Mouse (Mus musculus) heart, adult 18-20 months (tissue): ENCODE measurements around the gene Galnt17. TPM values are rescaled to one million over a fixed set of nuclear protein-coding genes. Genes with fewer than 3 reads are reported as not detected.

Source experiments
- DNase-seq, 2 experiments: peaks; one replicate each; pipeline ENCODE4 v3.0.0; 2021 to 2022; ENCODE audit warnings: mixed read lengths in 1 of 2
- total RNA-seq, 2 experiments: library from RNA; stranded (reverse); gene quantifications; 2 replicates each; pipeline ENCODE4 v1.2.3; 2021

The Galnt17 gene
- total RNA-seq, 2 experiments from 2014 or later, result 3.2 to 4.0 TPM

DNA sequence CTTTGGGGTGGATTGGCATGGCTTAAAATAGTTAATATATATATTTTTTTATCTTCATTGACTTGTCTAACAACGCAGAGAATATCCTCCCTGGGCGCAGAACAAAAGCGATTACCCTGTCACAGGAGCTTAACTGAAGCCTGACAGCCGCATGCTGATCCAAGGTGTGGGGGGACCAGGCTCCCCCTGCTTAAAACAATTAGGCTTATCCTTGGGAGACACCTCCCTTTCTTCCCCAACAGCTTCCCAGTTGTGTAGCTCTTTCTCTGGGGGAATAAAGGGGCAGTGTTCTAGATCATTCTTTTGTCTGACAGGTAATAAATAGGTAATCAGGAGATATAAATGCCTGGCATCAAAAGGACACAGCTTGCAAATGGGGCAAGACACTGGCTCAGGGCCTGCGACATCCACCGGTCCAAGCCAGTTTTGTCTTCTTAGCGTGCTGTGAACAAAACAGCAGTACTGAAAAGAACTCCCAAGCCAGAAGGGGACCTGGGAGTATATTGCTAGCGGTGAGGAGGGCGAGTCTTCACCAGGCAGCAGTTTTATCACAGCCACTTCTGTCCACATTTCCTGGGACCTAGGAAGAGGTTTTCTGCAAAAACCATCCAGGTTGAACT, 288.8 kb downstream of the Galnt17 start:
- no peak for DNase-seq

- no peak for DNase-seq
Observed at GRCm38 (mm10) chr5:131016066-131016465, 292.2 kb downstream of the Galnt17 start.

- no peak for DNase-seq
Observed at GRCm38 (mm10) chr5:131015341-131015740, 293.0 kb downstream of the Galnt17 start.

DNA sequence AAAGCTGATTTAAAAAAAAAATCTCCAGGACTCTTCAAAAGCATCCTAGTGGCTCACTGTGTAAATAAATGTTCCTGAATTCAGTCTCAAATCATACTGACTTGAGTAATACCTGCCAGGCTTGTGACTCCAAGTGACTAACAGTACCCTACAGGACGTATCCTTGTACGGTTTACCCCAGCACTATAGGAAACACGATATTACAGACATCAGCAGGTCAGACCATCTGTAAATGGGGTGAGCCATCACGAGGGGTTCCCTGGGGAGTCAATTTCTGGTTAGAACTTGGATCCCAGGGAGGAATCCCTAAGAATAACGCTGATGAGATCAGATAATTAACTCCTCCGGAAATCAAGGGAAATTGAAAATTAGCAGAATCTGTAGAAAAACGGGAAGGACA, 294.5 kb downstream of the Galnt17 start:
- DNase-seq, result no peak

DNA sequence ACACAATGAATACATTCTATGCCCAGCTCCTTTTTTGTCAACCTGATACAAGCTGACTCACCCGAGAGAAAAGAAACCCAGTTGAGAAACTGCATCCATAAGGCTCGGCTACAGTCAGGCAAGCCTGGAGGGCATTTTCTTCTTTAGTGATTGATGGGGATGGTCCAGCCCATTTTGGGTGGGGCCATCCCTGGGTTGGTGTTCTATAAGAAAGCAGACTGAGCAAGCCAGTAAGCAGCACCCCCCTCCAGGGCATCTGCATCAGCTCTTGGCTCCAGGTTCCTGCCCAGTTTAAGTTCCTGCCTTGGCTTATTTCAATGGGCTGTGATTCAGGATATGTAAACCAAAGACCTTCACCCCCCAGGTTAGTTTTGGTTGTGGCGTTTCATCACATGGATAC, 295.2 kb downstream of the Galnt17 start:
- no peak for DNase-seq

- peak in 1 of 2 experiments; percentile 13 for DNase-seq
Observed at GRCm38 (mm10) chr5:131009510-131009909, 298.8 kb downstream of the Galnt17 start.

- DNase-seq, result peak; percentile 37 to 54
Observed at GRCm38 (mm10) chr5:131008507-131008906, 299.8 kb downstream of the Galnt17 start.

DNA sequence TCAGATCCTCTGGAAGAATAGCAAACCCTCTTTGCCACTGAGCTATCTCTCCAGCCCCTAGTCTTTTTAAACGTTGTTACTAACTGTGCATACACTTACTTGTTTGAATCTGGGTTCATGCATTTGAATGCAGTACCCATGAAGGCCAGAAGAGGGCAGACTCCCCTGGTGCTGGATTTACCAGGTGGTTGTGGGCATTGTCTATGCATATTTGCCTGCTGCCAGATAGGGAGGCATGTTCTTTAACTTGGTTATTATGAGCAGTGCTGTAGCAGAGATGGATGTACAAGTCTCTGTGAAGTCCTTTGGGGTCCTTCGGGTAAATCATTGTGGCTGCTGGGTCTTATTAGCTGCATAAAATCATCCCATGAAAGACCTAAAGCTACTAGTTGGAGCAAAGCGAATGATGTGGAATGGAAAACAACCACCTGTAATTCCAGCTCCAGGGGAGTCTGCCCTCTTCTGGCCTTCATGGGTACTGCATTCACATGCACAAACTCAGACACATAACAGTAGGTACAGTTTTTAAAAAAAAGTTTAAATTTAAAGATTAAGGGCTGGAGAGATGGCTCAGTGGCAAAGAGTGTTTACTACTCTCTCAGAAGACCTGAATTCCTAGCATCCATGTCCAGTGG, 300.3 kb downstream of the Galnt17 start:
- peak in 1 of 2 experiments; percentile 45 for DNase-seq

DNA sequence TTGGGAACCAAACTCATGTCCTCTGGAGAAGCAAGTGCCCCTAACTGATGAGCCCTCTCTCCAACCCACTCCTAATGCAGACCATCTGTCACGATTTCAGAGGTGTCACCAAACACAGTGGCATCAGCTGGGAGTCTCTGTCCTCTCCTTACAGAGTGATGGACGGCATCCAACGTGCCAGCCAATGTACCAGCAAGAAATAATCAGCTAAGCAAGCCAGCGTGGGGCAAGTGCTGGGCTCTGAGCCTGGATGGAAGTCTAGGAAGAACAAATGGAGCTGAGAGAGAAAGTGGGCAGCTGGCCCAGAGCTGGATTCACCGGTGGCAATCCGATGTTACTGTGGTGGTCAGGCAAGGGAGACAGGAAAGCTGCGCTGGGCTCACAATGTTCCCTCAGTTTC, 301.1 kb downstream of the Galnt17 start:
- DNase-seq, result peak; percentile 51 to 78

GRCm38 (mm10) chr5:131006524-131006923, 301.8 kb downstream of the Galnt17 start:
- DNase-seq, result no peak

DNA sequence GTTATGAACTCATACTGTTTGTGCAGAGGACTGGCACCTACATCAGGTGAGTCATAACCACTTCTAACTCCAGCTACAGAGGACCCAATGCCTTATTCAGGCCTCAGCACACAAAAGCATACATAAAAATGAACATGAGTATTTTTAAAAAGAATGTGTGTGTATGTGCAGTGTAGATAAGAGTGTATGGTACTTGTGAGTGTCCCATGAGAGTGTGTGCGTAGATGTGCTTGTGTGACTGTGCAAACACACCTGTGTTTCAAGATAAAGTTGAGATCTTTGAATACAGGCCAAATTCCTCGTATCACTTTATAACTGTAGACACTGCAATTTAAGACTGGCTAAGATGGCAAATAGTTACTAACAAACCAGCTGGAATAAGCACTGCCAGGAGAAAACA, 307.7 kb downstream of the Galnt17 start:
- DNase-seq, result no peak

DNA sequence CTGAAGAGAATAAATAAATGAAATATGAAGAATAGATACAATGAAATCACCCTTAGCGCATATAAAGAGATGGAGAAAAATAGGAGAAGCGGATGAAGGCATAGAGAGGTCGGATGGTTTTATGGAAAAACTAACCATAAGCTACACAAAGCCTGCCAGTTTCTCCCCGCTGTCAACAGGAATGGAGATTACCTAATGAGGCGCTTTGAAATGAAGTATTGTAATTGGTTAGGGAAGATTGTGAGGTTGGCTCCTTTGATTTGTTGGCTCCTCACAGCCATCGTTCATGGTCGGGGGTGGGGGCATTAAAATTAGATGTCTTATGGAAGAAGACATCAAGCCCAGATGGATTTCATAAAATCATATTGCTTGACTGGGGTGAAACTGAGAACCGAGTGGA, 329.0 kb downstream of the Galnt17 start:
- no peak for DNase-seq

DNA sequence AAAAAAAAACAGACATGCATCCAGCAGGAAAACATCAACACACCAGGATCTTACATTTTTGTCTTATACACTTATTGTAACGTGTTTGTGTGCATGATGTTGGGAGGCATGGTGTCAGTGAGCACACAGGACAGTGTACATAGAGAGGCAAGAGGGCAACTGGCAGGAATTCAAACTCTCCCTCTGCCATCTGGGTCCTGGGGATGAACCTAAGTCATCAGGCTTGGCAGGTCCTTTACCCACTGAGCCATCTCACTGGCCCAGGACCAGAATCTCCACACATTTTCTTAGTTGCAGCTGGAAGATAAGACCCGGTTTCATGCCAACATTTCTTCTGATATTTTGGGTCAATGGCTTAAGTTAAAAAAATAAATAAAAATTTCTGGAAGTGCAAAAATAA, 329.4 kb downstream of the Galnt17 start:
- peak; percentile 0 to 3 for DNase-seq

- no peak for DNase-seq
Observed at GRCm38 (mm10) chr5:130977999-130978398, 330.3 kb downstream of the Galnt17 start.

DNA sequence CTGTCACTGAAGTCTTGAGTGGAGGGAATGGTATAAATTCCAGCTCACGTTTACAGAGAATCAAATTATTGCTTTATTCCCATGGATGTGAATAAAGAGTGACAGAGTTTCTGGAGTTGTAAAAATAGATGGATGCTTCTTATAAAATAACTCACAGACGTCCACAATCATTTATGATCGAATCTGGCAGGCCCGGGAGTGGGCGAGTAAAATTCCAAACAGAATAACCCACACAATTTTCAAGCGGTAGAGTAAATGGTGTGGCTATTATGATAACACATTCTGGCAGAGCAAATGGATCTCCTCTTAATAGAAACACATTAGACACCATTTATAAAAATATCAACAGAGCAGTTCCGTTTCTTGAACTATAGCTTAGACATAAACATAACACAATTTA, 355.9 kb downstream of the Galnt17 start:
- no peak for DNase-seq

DNA sequence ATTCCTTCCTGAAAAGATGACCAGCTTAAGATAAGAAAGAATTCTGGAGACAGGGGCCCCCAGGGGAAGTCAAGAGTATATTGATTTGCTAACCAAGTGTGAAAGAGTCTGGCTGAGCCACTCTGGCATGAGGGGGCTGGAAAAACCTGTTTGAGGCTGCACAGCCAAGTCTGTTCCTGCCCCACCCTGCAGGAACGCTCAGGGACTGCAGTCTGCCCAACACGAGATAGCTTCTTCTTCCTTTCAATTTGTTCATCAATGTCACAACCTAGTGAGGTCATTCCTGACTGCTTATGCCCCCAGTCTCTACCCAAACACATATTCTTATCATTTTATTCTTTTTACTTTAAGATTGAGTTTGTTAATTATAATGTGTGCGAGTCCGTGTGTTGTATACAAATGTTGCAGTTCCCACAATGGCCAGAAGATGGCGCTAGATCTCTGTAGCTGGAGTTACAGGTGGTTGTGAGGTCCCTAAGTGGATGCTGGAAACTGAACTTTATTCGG, 357.4 kb downstream of the Galnt17 start:
- DNase-seq, result peak in 1 of 2 experiments; percentile 14

- DNase-seq, result no peak
Observed at GRCm38 (mm10) chr5:130950421-130950820, 357.9 kb downstream of the Galnt17 start.

DNA sequence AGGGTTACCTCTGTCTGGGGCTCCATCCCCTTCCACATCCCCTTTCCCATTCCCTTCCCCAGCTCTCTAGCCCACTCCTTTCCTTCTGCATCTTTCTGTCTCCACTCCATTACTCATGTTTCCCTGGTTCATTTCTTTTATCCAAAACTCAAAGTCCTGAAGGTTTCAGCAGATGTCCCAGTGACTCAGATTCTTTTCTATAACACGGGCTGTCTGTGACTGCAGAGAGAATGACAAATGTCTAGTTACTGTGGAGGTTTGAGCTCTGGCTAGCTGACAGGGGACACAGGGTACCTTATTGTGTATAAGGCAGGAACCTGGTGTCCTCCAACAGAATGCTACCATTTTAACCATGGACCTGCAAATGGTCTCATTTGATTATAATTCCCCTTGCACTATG, 358.6 kb downstream of the Galnt17 start:
- DNase-seq, result no peak

GRCm38 (mm10) chr5:130938911-130939608, 369.2 kb downstream of the Galnt17 start:
- DNase-seq, result peak; percentile 31 to 41

DNA sequence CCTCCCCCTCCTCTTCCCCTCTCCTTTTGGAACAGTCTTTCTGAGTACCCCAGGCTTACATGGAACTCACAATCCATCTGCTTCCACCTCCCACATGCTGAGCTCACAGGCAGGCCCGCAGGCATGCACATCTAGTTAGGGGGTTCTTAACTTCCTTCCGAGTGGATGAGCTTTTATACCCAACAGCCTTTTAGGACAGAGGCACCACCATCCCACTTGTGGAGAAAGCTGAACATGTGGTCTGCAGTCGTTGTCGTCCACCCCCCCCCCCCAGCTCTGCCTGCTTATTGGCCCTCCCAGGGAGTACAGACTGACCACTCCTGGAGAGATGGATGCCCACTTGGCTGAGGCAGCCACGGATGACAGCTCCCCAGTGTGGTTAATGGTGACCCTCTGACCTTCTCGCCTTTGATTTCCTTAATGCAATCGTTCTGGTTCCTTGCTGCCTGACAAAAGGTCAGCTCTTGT, 370.0 kb downstream of the Galnt17 start:
- DNase-seq, result peak; percentile 5 to 12

GRCm38 (mm10) chr5:130930999-130931398, 377.3 kb downstream of the Galnt17 start:
- no peak for DNase-seq

- DNase-seq, result peak; percentile 54 to 67
Observed at GRCm38 (mm10) chr5:130927794-130928149, 380.5 kb downstream of the Galnt17 start.

DNA sequence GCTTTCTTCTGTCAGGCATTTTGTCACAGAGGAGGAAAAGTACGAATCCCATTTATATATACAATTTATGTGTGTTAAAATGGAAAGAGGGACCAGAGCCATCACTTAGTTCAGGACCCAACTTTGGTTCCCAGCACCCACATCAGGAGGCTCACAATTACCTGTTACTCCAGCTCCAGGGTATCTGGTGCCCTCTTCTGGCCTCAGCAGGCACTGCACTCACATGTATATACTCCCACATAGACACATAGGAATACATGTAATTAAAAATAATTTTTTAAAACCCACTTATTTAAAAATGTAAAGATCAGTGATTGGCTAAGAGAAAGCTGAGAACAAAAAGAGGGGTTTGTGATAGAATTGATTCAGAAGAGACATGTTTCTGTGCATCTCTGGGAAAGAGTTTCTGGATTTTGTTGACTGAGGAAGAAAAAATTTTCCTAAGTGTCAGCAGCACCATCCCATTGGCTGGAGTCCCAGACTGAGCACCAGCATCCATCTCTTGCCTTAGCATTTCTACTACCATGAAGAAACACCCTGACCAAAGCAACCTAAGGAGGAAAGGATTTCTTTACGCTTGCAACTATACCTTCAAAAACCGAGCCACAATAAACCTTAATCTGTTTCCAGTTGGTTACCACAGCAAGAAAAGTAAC, 381.0 kb downstream of the Galnt17 start:
- no peak for DNase-seq
